Mouse (Mus musculus) hindbrain, embryonic 16.5 days (tissue): ENCODE data around the gene Selenbp1. TPM values are rescaled to one million over a fixed set of nuclear protein-coding genes. Genes with fewer than 3 reads are reported as not detected.
"Not testable (repeated sequence)": the region's sequence is repeated elsewhere in the genome, so short reads cannot be mapped to it uniquely, and the experiment has no call there.

Source experiments
- ATAC-seq: fragments of 200-750 bp; cut with Nextera tagmentation; 2 replicates; pipeline ENCODE4 v1.8.0; 2017; ENCODE audit warnings: moderate TSS enrichment, moderate library complexity
- H3K27ac ChIP-seq: fragments of 300-500 bp; sonication (generic); 2 replicates; pipeline ENCODE4 v1.5.1; 2014; ENCODE audit warnings: low read depth, mild to moderate bottlenecking, control low read depth, low read length, moderate library complexity
- H3K27me3 ChIP-seq: fragments of 300-500 bp; sonication (generic); replicated peaks from 2 replicates; pipeline ENCODE4 v1.6.1; 2014; ENCODE audit warnings: low read length; ENCODE audit not compliant: control insufficient read depth, insufficient read depth
- H3K36me3 ChIP-seq: fragments of 300-500 bp; sonication (generic); 2 replicates; pipeline ENCODE4 v1.6.1; 2014; ENCODE audit warnings: mild to moderate bottlenecking, low read length, moderate library complexity, mixed read lengths; ENCODE audit not compliant: control insufficient read depth, insufficient read depth
- H3K4me1 ChIP-seq: fragments of 300-500 bp; sonication (generic); 2 replicates; pipeline ENCODE4 v1.6.1; 2014; ENCODE audit warnings: low read depth, low read length; ENCODE audit not compliant: control insufficient read depth, insufficient read depth
- H3K4me2 ChIP-seq: fragments of 300-500 bp; sonication (generic); 2 replicates; pipeline ENCODE4 v1.6.1; 2014; ENCODE audit warnings: mild to moderate bottlenecking, low read length, control low read depth, moderate library complexity
- H3K4me3 ChIP-seq: fragments of 300-500 bp; sonication (generic); 2 replicates; pipeline ENCODE4 v1.5.1; 2014; ENCODE audit warnings: mild to moderate bottlenecking, low read length, control low read depth, moderate library complexity
- H3K9ac ChIP-seq: fragments of 300-500 bp; sonication (generic); 2 replicates; pipeline ENCODE4 v1.6.1; 2014; ENCODE audit warnings: low read depth, mild to moderate bottlenecking, control low read depth, low read length, moderate library complexity
- H3K9me3 ChIP-seq: fragments of 300-500 bp; sonication (generic); 2 replicates; pipeline ENCODE4 v1.6.1; 2014; ENCODE audit warnings: mild to moderate bottlenecking, low read length, moderate library complexity; ENCODE audit not compliant: control insufficient read depth
- WGBS: fragments of 180-500 bp; shearing (Covaris S2); extraction: QIAGEN DNeasy Blood & Tissue Kit; methylation state at CpG from one replicate; pipeline ENCODE4 v1.1.7; 2014; 5-methylcytosine and 5-hydroxymethylcytosine counted together
- polyA plus RNA-seq: library from polyadenylated mRNA; unstranded; fragments of >200 nt; fragmentation: Nextera tagmentation; extraction: Ambion mirVana; gene quantifications from 2 replicates; pipeline ENCODE4 v1.2.1, GENCODE M21; 2015

Selenbp1 gene
- polyA plus RNA-seq, result 18.1 and 23.5 TPM in 2 replicates

DNA sequence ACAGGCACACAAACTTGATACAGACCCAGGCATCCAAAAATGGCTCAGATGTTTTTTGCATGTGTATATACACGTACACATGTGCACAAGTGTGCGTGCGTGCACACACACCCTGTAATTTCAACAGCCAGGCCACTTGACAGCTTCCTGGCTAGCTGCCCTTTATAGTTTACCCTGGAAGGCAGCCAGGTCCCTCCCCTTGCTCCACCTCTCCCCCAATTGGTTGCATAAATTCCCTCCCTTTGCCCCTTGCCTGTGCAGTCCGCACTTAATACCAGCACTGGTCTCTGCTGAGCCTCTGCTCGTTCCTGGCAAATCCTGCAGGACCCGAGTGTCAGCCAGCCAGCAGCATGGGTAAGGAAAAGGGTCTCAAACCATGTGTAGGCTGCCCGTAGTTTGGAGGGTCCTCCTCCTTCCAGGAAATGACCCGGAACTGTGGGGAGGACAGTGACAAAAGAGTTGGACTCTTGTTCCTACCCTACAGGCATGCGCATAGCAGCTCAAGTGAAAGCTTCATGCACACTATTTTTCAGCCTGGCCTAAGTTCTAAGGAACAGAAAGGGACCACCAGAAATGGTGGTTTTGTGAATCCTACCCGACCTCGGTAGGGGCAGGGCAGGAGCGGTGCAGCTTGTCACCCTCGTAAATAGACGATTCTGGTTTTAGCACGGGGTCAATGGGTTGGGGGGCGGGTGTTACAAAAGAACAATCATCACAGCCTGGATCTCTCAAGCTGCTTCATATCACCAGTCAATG is at the start of gene Selenbp1:
Gene Selenbp1, plus strand, starts transcription at position 248 of the 756 bp plus-strand sequence.
- Histone ChIP-seq H3K27me3 (no peaks in the 10 kb centered on the region), H3K4me1 (0 out of 2 replicates have a peak, but pooled peaks cover 2% of the 10 kb centered on the region), H3K4me3 (peak within 1 kb of the TSS; percentile 30), H3K36me3 (no peaks in the 10 kb centered on the region), H3K27ac (peak within 1 kb of the TSS; percentile 65), H3K4me2 (peak within 1 kb of the TSS; percentile 55), H3K9ac (peak within 1 kb of the TSS; percentile 51; the same call in 1 of the 2 replicates), H3K9me3 (no peaks in the 10 kb centered on the region)
- WGBS, result 16% methylated on average over 16 of the region's 16 CpGs
- ATAC-seq, result peak; percentile 87

DNA sequence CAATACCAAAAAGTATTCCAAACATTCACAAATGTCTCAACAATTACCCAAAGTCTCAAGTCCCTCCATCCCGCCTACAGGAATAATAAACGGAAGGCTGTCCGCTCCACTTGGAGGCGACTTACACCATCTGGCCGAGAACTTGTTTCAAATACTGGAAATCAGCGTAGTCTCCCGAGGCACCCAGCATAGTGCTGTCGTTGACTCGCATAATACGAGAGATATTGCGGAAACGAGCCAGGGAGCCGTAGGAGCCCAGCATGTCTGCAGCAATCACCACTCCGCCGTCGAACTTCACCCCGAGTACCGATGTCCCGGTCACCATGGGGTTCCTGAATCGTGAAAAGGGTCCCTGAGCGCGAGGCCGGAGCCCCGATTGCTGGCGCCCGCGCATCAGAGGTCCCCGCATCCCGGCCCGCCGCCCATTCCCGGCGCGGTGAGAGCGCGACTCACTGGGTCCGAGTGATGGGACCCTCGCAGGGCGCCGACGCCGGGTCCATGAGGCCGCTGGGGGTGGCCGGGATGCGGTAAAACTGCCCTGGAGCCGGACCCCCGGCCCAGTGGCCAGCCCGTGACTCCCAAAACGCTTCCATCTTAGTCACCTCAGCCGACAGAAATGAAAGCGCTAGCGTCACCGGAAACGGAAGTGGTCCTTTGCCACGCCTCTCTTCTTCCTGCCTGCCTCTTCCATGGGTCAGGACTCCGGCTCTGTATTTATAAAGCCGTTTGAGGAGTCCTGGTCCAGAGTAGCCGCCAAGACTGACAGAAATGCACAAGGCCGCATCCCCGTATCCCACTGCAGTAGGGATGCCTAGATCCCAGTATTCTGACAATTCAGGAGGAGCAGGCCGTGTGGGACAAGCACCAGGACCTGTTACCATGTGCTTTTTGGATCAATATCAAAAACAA is 46.3 kb upstream of the Selenbp1 start, which contains the start of gene Psmb4:
Gene Psmb4, minus strand, starts transcription at position 646 of the 909 bp plus-strand sequence.
- no peaks in the 10 kb centered on the region for H3K27me3 ChIP-seq
- H3K4me3 ChIP-seq, result peak within 1 kb of the TSS; percentile 62
- peak within 1 kb of the TSS; percentile 93 for H3K9ac ChIP-seq
- H3K36me3 ChIP-seq, result peaks cover 21% of the 10 kb centered on the region
- peak within 1 kb of the TSS; percentile 88 for H3K4me2 ChIP-seq
- peak within 1 kb of the TSS; percentile 82 for H3K27ac ChIP-seq
- peak; percentile 93 for ATAC-seq
- H3K4me1 ChIP-seq, result peaks cover 15% of the 10 kb centered on the region
- no peaks in the 10 kb centered on the region for H3K9me3 ChIP-seq
- WGBS, result under 1% methylated on average over 56 of the region's 61 CpGs

DNA sequence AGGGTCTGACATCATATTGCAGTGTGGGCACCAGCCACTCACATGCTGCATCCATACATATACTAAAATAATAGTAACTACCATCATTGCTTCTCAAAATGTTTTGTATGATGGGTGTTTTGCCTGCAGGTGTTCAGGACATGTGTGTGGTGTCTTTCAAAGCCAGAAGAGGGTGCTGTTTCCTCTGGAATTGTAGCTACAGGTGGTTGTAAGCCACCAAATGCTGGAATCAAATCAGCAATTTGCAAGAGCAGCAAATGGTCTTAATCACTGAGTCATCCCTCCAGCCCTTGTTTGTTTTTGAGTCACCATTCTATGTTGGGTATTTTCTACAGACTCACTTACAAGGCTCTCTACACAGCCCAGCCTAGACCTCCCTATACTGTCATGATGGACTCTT is 44.3 kb upstream of the Selenbp1 start:
- no peak for ATAC-seq
- Histone ChIP-seq H3K36me3 (peaks cover 10% of the 10 kb centered on the region; the same call in 1 of the 2 replicates), H3K4me1 (peaks cover 15% of the 10 kb centered on the region), H3K4me2 (no peak overlapping the region), H3K9me3 (no peaks in the 10 kb centered on the region), H3K27ac (no peak overlapping the region), H3K27me3 (no peaks in the 10 kb centered on the region), H3K4me3 (no peak overlapping the region), H3K9ac (no peak overlapping the region)

DNA sequence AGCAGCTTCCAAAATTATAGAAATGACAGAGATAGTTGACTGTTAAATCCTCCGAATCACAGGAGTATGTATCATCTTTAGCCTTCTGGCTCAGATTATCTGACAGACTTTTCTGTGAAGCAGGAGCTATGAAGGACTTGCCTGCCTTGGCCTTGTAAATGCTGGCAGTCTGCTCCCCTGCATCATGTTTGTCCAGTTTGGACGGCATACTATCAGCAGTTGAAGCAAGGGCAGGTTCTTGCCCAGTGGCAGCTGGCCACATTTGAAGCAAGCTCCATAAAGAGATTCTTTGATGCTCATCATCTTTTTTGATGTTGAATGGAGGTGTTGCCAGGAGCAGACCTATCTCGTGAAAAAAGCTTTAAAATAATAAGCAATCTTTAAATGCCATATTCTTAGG is 38.8 kb upstream of the Selenbp1 start:
- H3K4me3 ChIP-seq, result no peak overlapping the region
- 75% methylated on average over 3 of the region's 3 CpGs for WGBS
- H3K9ac ChIP-seq, result no peak overlapping the region
- H3K27ac ChIP-seq, result no peak overlapping the region
- no peak overlapping the region for H3K4me2 ChIP-seq
- H3K36me3 ChIP-seq, result no peaks in the 10 kb centered on the region
- H3K4me1 ChIP-seq, result no peaks in the 10 kb centered on the region
- no peak for ATAC-seq
- H3K27me3 ChIP-seq, result no peaks in the 10 kb centered on the region
- H3K9me3 ChIP-seq, result no peaks in the 10 kb centered on the region

DNA sequence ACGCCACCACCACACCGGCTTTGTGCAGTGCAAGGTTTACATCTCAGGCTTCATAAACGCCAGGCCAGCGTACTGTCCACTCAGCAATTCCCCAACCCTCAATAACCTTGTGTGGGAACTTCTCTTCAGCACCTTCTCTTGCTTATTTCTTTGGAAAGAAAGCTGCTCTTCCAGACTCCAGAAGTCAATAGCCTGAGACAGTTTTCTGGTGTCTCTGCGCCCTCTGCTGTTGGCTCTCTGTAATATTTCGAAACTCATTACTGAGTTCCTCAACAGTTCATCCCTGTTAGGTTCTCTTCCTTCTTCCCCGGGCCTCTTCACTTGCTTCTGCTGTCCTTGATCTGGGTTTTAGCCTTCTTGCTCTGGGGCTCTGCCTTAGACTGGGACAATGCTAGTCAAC is 30.1 kb upstream of the Selenbp1 start:
- Histone ChIP-seq H3K4me2 (no peak overlapping the region), H3K4me1 (no peaks in the 10 kb centered on the region), H3K36me3 (no peaks in the 10 kb centered on the region), H3K27ac (no peak overlapping the region), H3K9ac (no peak overlapping the region), H3K4me3 (no peak overlapping the region), H3K27me3 (no peaks in the 10 kb centered on the region), H3K9me3 (no peaks in the 10 kb centered on the region)
- 21% methylated on average over 7 of the region's 7 CpGs for WGBS
- peak; percentile 68 for ATAC-seq

DNA sequence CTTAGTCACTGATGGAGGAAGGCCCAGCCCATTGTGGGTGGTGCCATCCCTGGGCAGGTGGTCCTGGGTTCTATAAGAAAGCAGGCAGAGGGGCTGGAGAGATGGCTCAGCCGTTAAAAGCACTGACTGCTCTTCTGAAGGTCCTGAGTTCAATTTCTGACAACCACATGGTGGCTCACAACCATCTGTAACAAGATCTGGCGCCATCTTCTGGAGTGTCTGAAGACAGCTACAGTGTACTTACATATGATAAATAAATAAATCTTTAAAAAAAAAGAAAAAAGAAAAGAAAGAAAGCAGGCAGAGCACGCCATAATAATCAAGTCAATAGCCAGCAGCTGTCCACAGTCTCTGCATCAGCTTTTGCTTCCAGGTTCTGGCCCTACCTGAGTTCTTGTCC is 28.1 kb upstream of the Selenbp1 start:
- H3K27ac ChIP-seq, H3K9me3 ChIP-seq, H3K4me3 ChIP-seq, H3K27me3 ChIP-seq, H3K4me2 ChIP-seq, H3K4me1 ChIP-seq, H3K9ac ChIP-seq, H3K36me3 ChIP-seq, ATAC-seq: not testable (repeated sequence)
- WGBS, result 67% methylated on average over 3 of the region's 3 CpGs

DNA sequence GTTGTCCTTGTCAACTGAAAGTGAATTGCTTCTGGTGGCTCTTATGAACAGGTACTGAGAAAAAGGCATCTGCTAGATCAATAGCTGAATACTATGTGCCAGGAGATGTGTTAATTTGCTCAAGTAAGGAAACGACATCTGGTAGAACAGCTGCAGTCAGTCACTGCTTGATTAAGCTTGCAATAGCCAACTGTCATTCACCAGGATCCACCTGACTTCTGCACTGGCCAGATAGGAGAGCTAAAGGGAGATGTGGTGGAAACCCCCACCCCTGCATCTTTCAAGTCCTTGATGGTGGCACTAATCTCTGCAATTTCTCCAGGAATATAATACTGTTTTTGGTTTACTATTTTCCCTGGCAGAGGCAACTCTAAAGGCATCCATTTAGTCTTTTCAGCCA is 26.4 kb upstream of the Selenbp1 start:
- Histone ChIP-seq H3K9me3 (no peaks in the 10 kb centered on the region), H3K27ac (no peak overlapping the region), H3K4me3 (no peak overlapping the region), H3K9ac (no peak overlapping the region), H3K27me3 (no peaks in the 10 kb centered on the region), H3K36me3 (no peaks in the 10 kb centered on the region), H3K4me1 (no peaks in the 10 kb centered on the region), H3K4me2 (no peak overlapping the region)
- no peak for ATAC-seq
- WGBS, result 59% methylated on average over 1 of the region's 1 CpGs

DNA sequence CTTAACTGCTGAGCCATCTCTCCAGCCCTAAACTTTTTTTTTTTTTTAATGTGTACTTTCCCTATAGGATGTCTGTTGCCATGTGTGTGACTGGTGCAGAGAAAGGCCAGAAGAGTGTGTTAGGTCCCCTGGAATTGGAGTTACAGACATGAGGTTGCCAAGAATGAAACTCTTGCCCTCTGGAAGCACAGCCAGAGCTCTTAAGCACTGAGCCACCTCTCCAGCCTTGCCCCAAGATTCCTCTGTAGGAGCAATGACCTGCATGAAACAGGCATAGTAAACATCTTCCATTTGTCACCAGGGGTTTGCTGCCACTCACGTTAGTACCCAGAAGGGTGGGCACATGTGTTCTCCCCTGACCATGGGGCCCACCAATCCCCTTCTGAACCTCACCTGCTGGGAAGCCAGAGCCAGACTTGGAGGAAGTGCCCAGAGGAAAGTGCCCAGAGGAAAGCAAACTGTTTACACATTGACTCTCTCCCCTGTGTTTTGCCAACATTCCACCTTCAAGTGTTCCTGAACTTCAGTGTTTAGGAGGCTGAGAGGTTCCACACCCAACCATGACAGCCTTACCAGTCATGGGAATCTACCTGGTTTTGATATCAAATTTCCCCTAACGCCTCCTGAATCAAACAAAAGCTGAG is 21.7 kb upstream of the Selenbp1 start:
- WGBS, result 84% methylated on average over 2 of the region's 2 CpGs

DNA sequence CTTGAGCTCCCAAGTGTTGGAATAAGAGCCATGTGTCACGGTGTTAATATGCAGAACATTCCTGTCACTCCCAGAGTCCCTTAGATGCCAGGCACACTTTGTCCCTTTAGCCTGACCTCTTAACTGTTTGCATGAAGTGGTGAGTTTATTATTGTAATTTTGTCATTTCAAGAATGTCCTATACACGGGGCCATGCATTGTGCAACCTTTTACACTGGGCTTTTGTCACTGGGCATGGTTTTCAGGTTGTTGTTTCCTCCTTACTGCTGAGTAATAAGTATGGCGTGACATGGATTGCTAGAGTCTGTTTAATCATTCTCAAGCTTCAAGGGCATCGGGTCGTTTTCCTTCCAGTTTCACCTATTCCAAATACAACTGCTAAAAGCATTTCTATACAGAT is 19.1 kb upstream of the Selenbp1 start:
- Histone ChIP-seq H3K4me3 (no peak overlapping the region), H3K4me2 (no peak overlapping the region), H3K27ac (no peak overlapping the region), H3K9me3 (no peaks in the 10 kb centered on the region), H3K36me3 (no peaks in the 10 kb centered on the region), H3K27me3 (no peaks in the 10 kb centered on the region), H3K4me1 (no peaks in the 10 kb centered on the region), H3K9ac (no peak overlapping the region)
- 71% methylated on average over 5 of the region's 5 CpGs for WGBS
- no peak for ATAC-seq

More for the DNA sequence above, 21.7 kb upstream of the Selenbp1 start:
- no peaks in the 10 kb centered on the region for H3K36me3 ChIP-seq
- no peaks in the 10 kb centered on the region for H3K9me3 ChIP-seq
- H3K4me3 ChIP-seq, result no peak overlapping the region
- H3K4me2 ChIP-seq, result no peak overlapping the region
- no peaks in the 10 kb centered on the region for H3K27me3 ChIP-seq
- ATAC-seq, result no peak
- H3K4me1 ChIP-seq, result no peaks in the 10 kb centered on the region
- no peak overlapping the region for H3K9ac ChIP-seq
- H3K27ac ChIP-seq, result no peak overlapping the region
